Mouse (Mus musculus): ENCODE results near the gene Rdx. TPM values are rescaled to one million over a fixed set of nuclear protein-coding genes. Genes with fewer than 3 reads are reported as not detected.

Gene Rdx
- polyA plus RNA-seq, 1 experiment from 2014 or later, result 55.3 TPM

DNA sequence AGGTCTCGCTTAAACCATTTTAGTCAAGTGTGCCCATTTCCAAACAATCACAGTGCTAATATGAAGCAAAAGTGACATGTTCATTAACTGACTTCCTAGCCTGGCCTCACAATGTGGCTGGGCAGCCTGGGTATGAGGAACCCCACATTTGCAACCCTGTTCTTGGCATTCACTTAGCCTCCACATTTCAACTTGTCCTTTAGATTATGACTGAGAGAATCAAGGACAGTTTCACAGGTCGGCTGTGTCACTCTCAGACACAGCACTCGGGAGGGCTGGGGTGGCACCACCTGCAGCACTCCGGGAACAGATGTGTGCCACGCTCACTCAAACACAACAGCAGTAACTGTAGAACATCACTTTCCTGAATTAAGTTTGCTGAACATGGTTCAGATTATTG lies 66.1 kb downstream of the Rdx start:
- Histone ChIP-seq H3K36me3 (replicated peaks) (peaks cover 5% of the 10 kb centered on the region), H3K9ac (no peak overlapping the region), H3K4me2 (no peak overlapping the region), H3K9me3 (replicated peaks) (no peaks in the 10 kb centered on the region), H3K27ac (replicated peaks) (no peak overlapping the region), H3K4me3 (replicated peaks) (no peak overlapping the region), H3K4me1 (replicated peaks) (0 out of 2 replicates have a peak, but pooled peaks cover 8% of the 10 kb centered on the region), H3K27me3 (no peaks in the 10 kb centered on the region)
- 73% methylated on average over 5 of the region's 5 CpGs for WGBS (ENCODE audit: insufficient replicate concordance)
- no peak for ATAC-seq (ENCODE audit: insufficient read depth)

DNA sequence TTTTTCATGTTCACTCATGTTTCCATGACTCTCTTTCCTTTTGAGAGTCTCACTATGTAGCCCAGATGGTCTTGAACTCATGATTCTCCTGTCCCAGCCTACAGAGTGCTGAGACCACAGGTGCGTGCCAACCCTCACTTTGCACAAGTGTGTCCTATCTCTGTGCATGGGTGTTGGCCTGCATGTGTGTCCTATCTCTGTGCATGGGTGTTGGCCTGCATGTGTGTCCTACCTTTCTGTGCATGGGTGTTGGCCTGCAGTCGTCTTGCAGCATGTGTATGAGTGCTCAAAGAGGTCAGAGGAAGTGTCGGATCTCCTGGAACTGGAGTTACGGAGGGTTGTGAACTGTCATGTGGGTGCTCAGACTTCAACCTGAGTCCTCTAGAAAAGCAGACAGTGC lies 72.2 kb downstream of the Rdx start:
- Histone ChIP-seq H3K36me3 (replicated peaks) (peaks cover 5% of the 10 kb centered on the region), H3K9me3 (replicated peaks) (no peaks in the 10 kb centered on the region), H3K4me2 (no peak overlapping the region), H3K27ac (replicated peaks) (no peak overlapping the region), H3K9ac (no peak overlapping the region), H3K27me3 (no peaks in the 10 kb centered on the region), H3K4me1 (replicated peaks) (0 out of 2 replicates have a peak, but pooled peaks cover 3% of the 10 kb centered on the region), H3K4me3 (replicated peaks) (no peak overlapping the region)
- 57% methylated on average over 4 of the region's 4 CpGs for WGBS (ENCODE audit: insufficient replicate concordance)
- no peak for ATAC-seq (ENCODE audit: insufficient read depth)

DNA sequence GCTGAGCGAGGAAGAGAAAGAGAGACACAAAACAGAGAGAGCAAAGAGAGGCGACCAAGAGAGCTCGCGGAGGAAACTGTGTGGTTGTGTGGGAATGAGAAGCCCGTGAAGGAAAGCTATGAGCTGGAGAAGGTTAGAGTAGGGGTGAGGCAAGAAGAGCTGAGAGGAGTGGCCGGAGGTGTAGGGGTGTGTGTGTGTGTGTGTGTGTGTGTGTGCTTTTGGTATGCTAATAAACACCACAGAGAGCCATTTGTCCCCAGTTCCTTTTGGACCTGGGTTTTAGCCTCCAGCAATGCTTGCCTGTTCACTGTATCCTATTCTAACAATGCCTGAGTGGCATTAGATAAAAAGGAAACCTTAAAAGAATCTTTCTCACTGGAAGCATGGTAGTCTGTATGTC lies 78.3 kb downstream of the Rdx start:
- ATAC-seq (ENCODE audit: insufficient read depth), result no peak
- H3K4me1 ChIP-seq (replicated peaks), result no peaks in the 10 kb centered on the region
- no peaks in the 10 kb centered on the region for H3K36me3 ChIP-seq (replicated peaks)
- H3K9ac ChIP-seq, result no peak overlapping the region
- H3K27me3 ChIP-seq, result no peaks in the 10 kb centered on the region
- no peaks in the 10 kb centered on the region for H3K9me3 ChIP-seq (replicated peaks)
- 80% methylated on average over 6 of the region's 6 CpGs for WGBS (ENCODE audit: insufficient replicate concordance)
- no peak overlapping the region for H3K27ac ChIP-seq (replicated peaks)
- no peak overlapping the region for H3K4me2 ChIP-seq
- no peak overlapping the region for H3K4me3 ChIP-seq (replicated peaks)

DNA sequence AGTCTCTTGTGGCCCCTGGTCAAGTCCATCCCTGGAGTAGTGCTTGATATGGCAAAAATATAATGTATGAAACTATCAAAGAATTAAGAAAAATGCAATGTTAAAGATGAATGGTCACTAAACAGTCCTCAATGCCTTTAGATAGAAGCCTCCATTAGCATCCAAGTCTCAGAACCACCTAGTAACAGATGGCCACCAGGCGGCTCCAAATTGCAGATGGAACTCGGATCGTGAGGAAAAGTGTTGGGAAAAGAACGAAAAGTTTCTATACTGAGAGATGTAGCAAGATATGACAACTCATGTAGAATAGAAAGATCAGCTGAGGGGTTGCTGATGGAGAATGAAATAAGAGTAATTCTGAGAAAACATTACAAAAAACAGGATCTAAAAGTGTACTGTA lies 83.4 kb downstream of the Rdx start:
- no peak overlapping the region for H3K9ac ChIP-seq
- no peak for ATAC-seq (ENCODE audit: insufficient read depth)
- H3K4me2 ChIP-seq, result no peak overlapping the region
- no peaks in the 10 kb centered on the region for H3K9me3 ChIP-seq (replicated peaks)
- no peak overlapping the region for H3K4me3 ChIP-seq (replicated peaks)
- H3K27ac ChIP-seq (replicated peaks), result no peak overlapping the region
- WGBS (ENCODE audit: insufficient replicate concordance), result 69% methylated on average over 4 of the region's 4 CpGs
- H3K4me1 ChIP-seq (replicated peaks), result no peaks in the 10 kb centered on the region
- H3K36me3 ChIP-seq (replicated peaks), result no peaks in the 10 kb centered on the region
- H3K27me3 ChIP-seq, result no peaks in the 10 kb centered on the region

DNA sequence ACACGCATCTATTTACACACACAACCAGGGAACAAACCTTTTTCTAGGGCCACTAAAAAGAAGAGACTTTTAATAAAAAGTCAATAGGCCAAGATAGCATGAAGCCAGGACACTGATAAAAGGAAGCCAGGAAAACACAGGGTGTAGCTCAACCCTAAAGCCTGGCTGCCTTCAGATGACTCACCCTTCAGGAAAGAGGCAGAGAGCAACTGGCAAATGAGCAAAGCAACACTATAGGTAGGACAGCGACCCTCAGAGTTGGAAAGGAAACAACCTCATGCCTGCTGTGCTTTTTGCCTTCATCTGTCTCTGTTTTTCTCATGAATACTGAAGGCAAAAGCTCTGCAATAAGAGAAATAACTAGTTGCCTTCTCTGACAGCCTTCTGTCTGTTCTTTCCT lies 85.8 kb downstream of the Rdx start:
- WGBS (ENCODE audit: insufficient replicate concordance), result 52% methylated on average over 2 of the region's 2 CpGs
- ATAC-seq (ENCODE audit: insufficient read depth), result no peak

More for the DNA sequence above, 85.8 kb downstream of the Rdx start:
- Histone ChIP-seq H3K4me1 (replicated peaks) (no peaks in the 10 kb centered on the region), H3K4me2 (no peak overlapping the region), H3K9ac (no peak overlapping the region), H3K36me3 (replicated peaks) (no peaks in the 10 kb centered on the region), H3K27me3 (no peaks in the 10 kb centered on the region), H3K4me3 (replicated peaks) (no peak overlapping the region), H3K27ac (replicated peaks) (no peak overlapping the region), H3K9me3 (replicated peaks) (no peaks in the 10 kb centered on the region)

Small RNA genes lying within 50 kb of the gene (microRNA-seq; reads per million reads assigned to microRNA genes)
- gene Gm27686 (not detected), gene Mir6244 (not detected)

Other genes starting within 250 kb of the Rdx start
- 33.8 and 34.9 TPM in 2 replicates for gene Fdx1, start 83.6 kb upstream of the Rdx start, polyA plus RNA-seq (2015; fragmentation: Nextera tagmentation; extraction: Ambion mirVana)
- 0.48 and 0.51 TPM in 2 replicates for gene Zc3h12c, start 121.4 kb downstream of the Rdx start, polyA plus RNA-seq (2015; fragmentation: Nextera tagmentation; extraction: Ambion mirVana)